Mouse (Mus musculus) embryonic facial prominence, embryonic 15.5 days (tissue): ENCODE results near the gene Pnpla1. TPM values are rescaled to one million over a fixed set of nuclear protein-coding genes. Genes with fewer than 3 reads are reported as not detected.
"Not testable (repeated sequence)": the region's sequence is repeated elsewhere in the genome, so short reads cannot be mapped to it uniquely, and the experiment has no call there.

Experiments
- ATAC-seq: fragments of 200-750 bp; cut with Nextera tagmentation; 2 replicates; pipeline ENCODE4 v1.8.0; 2017; ENCODE audit warnings: low read depth, moderate TSS enrichment; ENCODE audit not compliant: insufficient number of reproducible peaks, low FRiP score, low TSS enrichment
- H3K27ac ChIP-seq: fragments of 300-500 bp; sonication (generic); replicated peaks from 2 replicates; pipeline ENCODE4 v1.5.1; 2015; ENCODE audit warnings: mild to moderate bottlenecking, inconsistent platforms
- H3K27me3 ChIP-seq: fragments of 300-500 bp; sonication (generic); 2 replicates; pipeline ENCODE4 v1.6.1; 2015; ENCODE audit warnings: inconsistent platforms
- H3K36me3 ChIP-seq: fragments of 300-500 bp; sonication (generic); 2 replicates; pipeline ENCODE4 v1.6.1; 2015; ENCODE audit warnings: mild to moderate bottlenecking, inconsistent platforms
- H3K4me1 ChIP-seq: fragments of 300-500 bp; sonication (generic); 2 replicates; pipeline ENCODE4 v1.6.1; 2015; ENCODE audit warnings: inconsistent platforms
- H3K4me2 ChIP-seq: fragments of 300-500 bp; sonication (generic); replicated peaks from 2 replicates; pipeline ENCODE4 v1.6.1; 2015; ENCODE audit warnings: mild to moderate bottlenecking, inconsistent platforms
- H3K4me3 ChIP-seq: fragments of 300-500 bp; sonication (generic); replicated peaks from 2 replicates; pipeline ENCODE4 v1.5.1; 2015; ENCODE audit warnings: mild to moderate bottlenecking, inconsistent platforms
- H3K9ac ChIP-seq: fragments of 300-500 bp; sonication (generic); 2 replicates; pipeline ENCODE4 v1.6.1; 2015; ENCODE audit warnings: inconsistent platforms
- H3K9me3 ChIP-seq: fragments of 300-500 bp; sonication (generic); replicated peaks from 2 replicates; pipeline ENCODE4 v1.6.1; 2016; ENCODE audit warnings: inconsistent platforms
- WGBS: fragments of 180-500 bp; shearing (Covaris S2); methylation state at CpG from one replicate; pipeline ENCODE4 v1.1.7; 2015; 5-methylcytosine and 5-hydroxymethylcytosine counted together
- polyA plus RNA-seq: library from polyadenylated mRNA; unstranded; fragments of >200 nt; fragmentation: Nextera tagmentation; extraction: Ambion mirVana; gene quantifications from 2 replicates; pipeline ENCODE4 v1.2.1, GENCODE M21; 2015

The Pnpla1 gene
- polyA plus RNA-seq, 1 experiment from 2014 or later = 7.9 TPM

GRCm38 (mm10) chr17:28823749-28824148 lies 34.5 kb upstream of the Pnpla1 start:
- ATAC-seq = no peak
- H3K4me1 ChIP-seq = no peaks in the 10 kb centered on the region
- no peak overlapping the region for H3K4me3 ChIP-seq
- peaks cover 89% of the 10 kb centered on the region for H3K36me3 ChIP-seq
- no peaks in the 10 kb centered on the region for H3K9me3 ChIP-seq
- no peak overlapping the region for H3K4me2 ChIP-seq
- H3K9ac ChIP-seq = no peak overlapping the region
- no peak overlapping the region for H3K27ac ChIP-seq
- no peaks in the 10 kb centered on the region for H3K27me3 ChIP-seq
- 82% methylated on average over 11 of the region's 11 CpGs for WGBS

DNA sequence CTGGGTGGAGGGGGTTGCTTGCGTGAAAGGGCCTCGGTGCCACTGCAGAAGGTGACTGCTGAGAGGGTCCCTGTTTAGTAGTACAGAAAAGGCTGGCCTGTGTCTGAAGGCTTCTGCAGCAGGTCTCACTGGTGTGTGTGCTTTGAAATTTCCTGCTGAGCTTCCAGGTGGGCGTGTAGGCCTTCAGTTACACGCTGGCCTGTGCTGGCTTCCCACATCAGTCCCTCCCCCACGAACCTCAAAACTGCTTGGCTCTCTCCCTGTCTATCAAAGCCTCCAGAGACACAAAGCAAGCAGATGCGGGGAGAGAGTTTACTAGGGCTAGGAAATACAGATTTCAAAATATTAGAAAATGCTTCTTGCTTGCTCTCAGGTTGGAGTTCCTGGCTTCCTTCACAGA lies 33.3 kb upstream of the Pnpla1 start:
- no peak overlapping the region for H3K27ac ChIP-seq
- H3K36me3 ChIP-seq = peaks cover 92% of the 10 kb centered on the region
- no peak overlapping the region for H3K4me2 ChIP-seq
- H3K9ac ChIP-seq = no peak overlapping the region
- H3K4me1 ChIP-seq = no peaks in the 10 kb centered on the region
- no peaks in the 10 kb centered on the region for H3K9me3 ChIP-seq
- no peaks in the 10 kb centered on the region for H3K27me3 ChIP-seq
- WGBS = 78% methylated on average over 6 of the region's 6 CpGs
- H3K4me3 ChIP-seq = no peak overlapping the region
- ATAC-seq = no peak

- H3K9me3 ChIP-seq = no peaks in the 10 kb centered on the region
- no peak overlapping the region for H3K4me3 ChIP-seq
- no peak overlapping the region for H3K4me2 ChIP-seq
- no peaks in the 10 kb centered on the region for H3K27me3 ChIP-seq
- peaks cover 97% of the 10 kb centered on the region for H3K36me3 ChIP-seq
- no peaks in the 10 kb centered on the region for H3K4me1 ChIP-seq
- no peak overlapping the region for H3K9ac ChIP-seq
- ATAC-seq = no peak
- no peak overlapping the region for H3K27ac ChIP-seq
- WGBS = 91% methylated on average over 6 of the region's 6 CpGs
Measured at GRCm38 (mm10) chr17:28825359-28826041, 32.7 kb upstream of the Pnpla1 start.

- no peak overlapping the region for H3K4me3 ChIP-seq
- WGBS = 90% methylated on average over 8 of the region's 8 CpGs
- no peak for ATAC-seq
- H3K9me3 ChIP-seq = no peaks in the 10 kb centered on the region
- H3K27me3 ChIP-seq = no peaks in the 10 kb centered on the region
- H3K4me1 ChIP-seq = no peaks in the 10 kb centered on the region
- H3K4me2 ChIP-seq = no peak overlapping the region
- peaks cover 94% of the 10 kb centered on the region for H3K36me3 ChIP-seq
- no peak overlapping the region for H3K27ac ChIP-seq
- H3K9ac ChIP-seq = no peak overlapping the region
Measured at GRCm38 (mm10) chr17:28827665-28828231, 30.5 kb upstream of the Pnpla1 start.

DNA sequence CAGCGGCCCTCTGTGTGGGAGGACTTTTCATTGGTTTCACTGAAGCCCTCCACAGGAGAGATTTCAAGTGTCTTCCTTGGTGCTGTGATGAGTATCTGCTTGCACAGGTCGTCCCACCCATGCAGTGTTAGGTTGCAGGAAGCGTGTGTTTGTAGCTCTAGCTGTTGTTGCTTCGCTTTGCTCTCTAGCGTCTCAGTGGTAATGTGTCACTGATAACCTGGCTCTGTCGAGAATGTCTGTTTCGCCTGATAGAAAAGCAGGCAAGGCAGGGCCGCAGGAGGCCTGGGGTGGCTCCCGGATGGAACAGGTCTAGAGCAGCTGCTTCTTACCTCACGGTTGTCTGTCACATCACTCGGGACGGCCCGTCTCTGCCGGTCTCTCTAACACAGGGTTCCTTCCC lies 29.1 kb upstream of the Pnpla1 start:
- ATAC-seq = no peak
- Histone ChIP-seq H3K36me3 (peaks cover 93% of the 10 kb centered on the region), H3K4me3 (no peak overlapping the region), H3K4me2 (no peak overlapping the region), H3K4me1 (no peaks in the 10 kb centered on the region), H3K9me3 (no peaks in the 10 kb centered on the region), H3K27me3 (no peaks in the 10 kb centered on the region), H3K27ac (no peak overlapping the region), H3K9ac (no peak overlapping the region)
- 78% methylated on average over 14 of the region's 14 CpGs for WGBS

- Histone ChIP-seq H3K9ac (no peak overlapping the region), H3K36me3 (peaks cover 92% of the 10 kb centered on the region), H3K9me3 (no peaks in the 10 kb centered on the region), H3K4me2 (no peak overlapping the region), H3K4me1 (no peaks in the 10 kb centered on the region), H3K4me3 (no peak overlapping the region), H3K27ac (no peak overlapping the region), H3K27me3 (no peaks in the 10 kb centered on the region)
- ATAC-seq = no peak
- WGBS = 74% methylated on average over 8 of the region's 8 CpGs
Measured at GRCm38 (mm10) chr17:28831065-28831464, 27.1 kb upstream of the Pnpla1 start.

DNA sequence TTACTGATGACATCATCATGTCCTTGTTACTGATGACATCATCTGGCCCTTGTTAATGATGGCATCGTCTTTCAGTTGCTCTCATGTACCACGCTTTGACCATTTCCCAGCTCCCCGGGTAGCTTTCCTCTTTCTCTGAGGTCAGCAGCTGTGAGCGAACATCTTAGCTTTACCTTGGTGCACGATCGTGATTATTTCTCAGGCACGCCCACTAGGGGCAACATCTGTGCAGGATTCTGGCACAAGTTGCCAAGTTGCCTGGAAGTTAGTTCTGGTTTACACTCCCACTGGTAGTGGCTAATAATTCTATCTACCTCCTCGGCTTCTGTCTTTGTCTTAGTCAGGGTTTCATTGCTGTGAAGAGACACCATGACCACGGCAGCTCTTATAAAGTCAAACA lies 26.2 kb upstream of the Pnpla1 start:
- H3K4me1 ChIP-seq = no peaks in the 10 kb centered on the region
- H3K4me2 ChIP-seq = no peak overlapping the region
- 74% methylated on average over 9 of the region's 9 CpGs for WGBS
- no peak overlapping the region for H3K4me3 ChIP-seq
- peaks cover 92% of the 10 kb centered on the region for H3K36me3 ChIP-seq
- H3K9ac ChIP-seq = no peak overlapping the region
- H3K27ac ChIP-seq = no peak overlapping the region
- H3K9me3 ChIP-seq = no peaks in the 10 kb centered on the region
- ATAC-seq = no peak
- H3K27me3 ChIP-seq = no peaks in the 10 kb centered on the region

DNA sequence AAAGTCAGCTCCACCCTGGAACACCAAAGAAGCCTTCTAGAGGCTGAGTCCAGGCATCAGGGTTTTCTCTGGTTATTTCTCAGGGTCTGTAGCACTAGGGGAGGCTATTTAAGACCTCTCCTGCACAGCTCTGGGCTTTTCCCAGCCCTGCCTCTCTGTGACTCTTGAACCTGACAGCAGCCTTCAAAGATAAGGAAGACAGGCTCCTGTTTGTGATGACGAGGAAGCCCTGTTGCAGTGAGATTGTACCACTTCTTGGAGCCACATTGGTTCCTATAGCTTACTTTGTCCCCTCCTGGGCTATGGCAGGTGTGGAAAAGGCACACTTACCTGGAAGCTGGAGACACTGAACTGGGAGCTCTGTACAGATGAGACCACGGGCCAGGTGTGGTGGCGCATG lies 25.3 kb upstream of the Pnpla1 start:
- Histone ChIP-seq H3K27ac (no peak overlapping the region), H3K9me3 (no peaks in the 10 kb centered on the region), H3K4me1 (no peaks in the 10 kb centered on the region), H3K4me2 (no peak overlapping the region), H3K4me3 (no peak overlapping the region), H3K27me3 (no peaks in the 10 kb centered on the region), H3K36me3 (peaks cover 92% of the 10 kb centered on the region), H3K9ac (no peak overlapping the region)
- ATAC-seq = no peak
- WGBS = 93% methylated on average over 3 of the region's 3 CpGs

DNA sequence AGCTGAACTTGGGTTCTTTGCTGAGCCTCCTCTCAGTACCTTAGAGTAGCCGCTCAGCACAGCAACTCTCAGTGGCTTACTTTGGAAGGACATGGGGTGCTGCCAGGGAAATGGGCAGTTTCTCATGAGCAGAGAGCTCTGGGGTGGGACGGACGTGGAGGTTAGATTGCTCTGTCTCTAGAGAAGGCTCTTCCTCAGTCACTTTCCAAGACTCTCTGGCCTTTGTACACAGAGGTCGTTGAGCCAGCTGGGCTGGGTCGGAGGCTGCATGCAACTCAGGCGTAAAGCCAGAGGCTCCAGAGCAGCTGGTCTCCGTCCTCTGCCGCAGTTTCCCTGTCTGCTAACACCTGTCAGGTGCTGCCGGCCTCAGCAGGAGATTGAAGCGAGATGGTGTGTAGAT lies 23.5 kb upstream of the Pnpla1 start:
- no peaks in the 10 kb centered on the region for H3K4me1 ChIP-seq
- WGBS = 82% methylated on average over 10 of the region's 10 CpGs
- H3K4me2 ChIP-seq = no peak overlapping the region
- H3K9ac ChIP-seq = no peak overlapping the region
- H3K36me3 ChIP-seq = peaks cover 90% of the 10 kb centered on the region
- ATAC-seq = no peak
- no peak overlapping the region for H3K27ac ChIP-seq
- no peak overlapping the region for H3K4me3 ChIP-seq
- H3K27me3 ChIP-seq = no peaks in the 10 kb centered on the region
- H3K9me3 ChIP-seq = no peaks in the 10 kb centered on the region

DNA sequence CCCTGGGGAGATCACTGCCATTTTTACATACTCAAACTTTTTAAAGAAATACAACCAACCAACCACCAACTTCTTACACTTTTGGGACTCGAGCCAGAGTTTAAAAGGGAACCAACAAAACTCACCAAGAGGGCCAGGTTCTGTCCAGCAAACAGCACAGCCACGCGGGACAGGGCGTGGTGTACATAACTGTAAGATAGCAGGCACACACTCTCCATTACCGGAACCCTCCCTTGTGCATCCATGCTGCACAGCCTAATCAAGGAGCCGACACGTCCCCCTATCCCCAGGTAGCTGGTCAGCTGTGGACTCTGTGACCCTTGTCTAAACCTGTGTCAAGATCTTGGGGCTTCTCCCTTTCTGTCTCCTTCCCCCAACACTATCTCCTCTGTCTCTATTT lies 20.4 kb upstream of the Pnpla1 start:
- H3K4me2 ChIP-seq = no peak overlapping the region
- no peak overlapping the region for H3K4me3 ChIP-seq
- no peak for ATAC-seq
- no peaks in the 10 kb centered on the region for H3K27me3 ChIP-seq
- no peak overlapping the region for H3K27ac ChIP-seq
- H3K9me3 ChIP-seq = no peaks in the 10 kb centered on the region
- H3K36me3 ChIP-seq = peaks cover 61% of the 10 kb centered on the region
- no peak overlapping the region for H3K9ac ChIP-seq
- no peaks in the 10 kb centered on the region for H3K4me1 ChIP-seq
- 92% methylated on average over 7 of the region's 7 CpGs for WGBS

- 95% methylated on average over 4 of the region's 4 CpGs for WGBS
- not testable (repeated sequence) for ATAC-seq, H3K4me3 ChIP-seq
Measured at GRCm38 (mm10) chr17:28841947-28842346, 16.3 kb upstream of the Pnpla1 start.

GRCm38 (mm10) chr17:28843665-28844064 lies 14.5 kb upstream of the Pnpla1 start:
- peaks cover 9% of the 10 kb centered on the region for H3K36me3 ChIP-seq
- no peaks in the 10 kb centered on the region for H3K9me3 ChIP-seq
- no peaks in the 10 kb centered on the region for H3K27me3 ChIP-seq
- 0 out of 2 replicates have a peak, but pooled peaks cover 6% of the 10 kb centered on the region for H3K4me1 ChIP-seq
- no peak overlapping the region for H3K4me2 ChIP-seq
- no peak overlapping the region for H3K27ac ChIP-seq
- no peak overlapping the region for H3K9ac ChIP-seq
- ATAC-seq = no peak
- H3K4me3 ChIP-seq = no peak overlapping the region
- WGBS = 83% methylated on average over 5 of the region's 5 CpGs

More at GRCm38 (mm10) chr17:28841947-28842346, 16.3 kb upstream of the Pnpla1 start:
- H3K36me3 ChIP-seq = peaks cover 26% of the 10 kb centered on the region
- not testable (repeated sequence) for H3K4me2 ChIP-seq, H3K9me3 ChIP-seq, H3K27ac ChIP-seq, H3K4me1 ChIP-seq, H3K27me3 ChIP-seq, H3K9ac ChIP-seq
